Mouse (Mus musculus) forebrain, embryonic 15.5 days (tissue): Measurements from ENCODE around the gene Mybbp1a. TPM values are rescaled to one million over a fixed set of nuclear protein-coding genes. Genes with fewer than 3 reads are reported as not detected.
"Not testable (repeated sequence)": the region's sequence is repeated elsewhere in the genome, so short reads cannot be mapped to it uniquely, and the experiment has no call there.

Experiments used
- ATAC-seq: fragments of 200-750 bp; cut with Nextera tagmentation; replicated peaks from 2 replicates; pipeline ENCODE4 v1.8.0; 2017; ENCODE audit warnings: mild to moderate bottlenecking, moderate TSS enrichment, moderate library complexity
- H3K27ac ChIP-seq: fragments of 300-500 bp; sonication (generic); replicated peaks from 2 replicates; pipeline ENCODE4 v1.5.1; 2015; ENCODE audit warnings: mild to moderate bottlenecking, inconsistent platforms
- H3K27me3 ChIP-seq: fragments of 300-500 bp; sonication (generic); 2 replicates; pipeline ENCODE4 v1.6.1; 2015; ENCODE audit warnings: inconsistent platforms
- H3K36me3 ChIP-seq: fragments of 300-500 bp; sonication (generic); 2 replicates; pipeline ENCODE4 v1.6.1; 2015; ENCODE audit warnings: mild to moderate bottlenecking, inconsistent platforms
- H3K4me1 ChIP-seq: fragments of 300-500 bp; sonication (generic); 2 replicates; pipeline ENCODE4 v1.6.1; 2015; ENCODE audit warnings: inconsistent platforms
- H3K4me2 ChIP-seq: fragments of 300-500 bp; sonication (generic); replicated peaks from 2 replicates; pipeline ENCODE4 v1.6.1; 2015; ENCODE audit warnings: mild to moderate bottlenecking, inconsistent platforms
- H3K4me3 ChIP-seq: fragments of 300-500 bp; sonication (generic); 2 replicates; pipeline ENCODE4 v1.5.1; 2015; ENCODE audit warnings: mild to moderate bottlenecking, inconsistent platforms
- H3K9ac ChIP-seq: fragments of 300-500 bp; sonication (generic); replicated peaks from 2 replicates; pipeline ENCODE4 v1.6.1; 2015; ENCODE audit warnings: mild to moderate bottlenecking, inconsistent platforms
- H3K9me3 ChIP-seq: fragments of 300-500 bp; sonication (generic); 2 replicates; pipeline ENCODE4 v1.6.1; 2016; ENCODE audit warnings: inconsistent platforms
- WGBS: fragments of 180-500 bp; shearing (Covaris S2); methylation state at CpG from one replicate; pipeline ENCODE4 v1.1.7; 2015; ENCODE audit warnings: mixed read lengths; 5-methylcytosine and 5-hydroxymethylcytosine counted together
- polyA plus RNA-seq: library from polyadenylated mRNA; unstranded; fragments of >200 nt; fragmentation: Nextera tagmentation; extraction: Ambion mirVana; gene quantifications from 2 replicates; pipeline ENCODE4 v1.2.1, GENCODE M21; 2015

Gene Mybbp1a
- polyA plus RNA-seq, 1 experiment from 2014 or later: 90.0 TPM

DNA sequence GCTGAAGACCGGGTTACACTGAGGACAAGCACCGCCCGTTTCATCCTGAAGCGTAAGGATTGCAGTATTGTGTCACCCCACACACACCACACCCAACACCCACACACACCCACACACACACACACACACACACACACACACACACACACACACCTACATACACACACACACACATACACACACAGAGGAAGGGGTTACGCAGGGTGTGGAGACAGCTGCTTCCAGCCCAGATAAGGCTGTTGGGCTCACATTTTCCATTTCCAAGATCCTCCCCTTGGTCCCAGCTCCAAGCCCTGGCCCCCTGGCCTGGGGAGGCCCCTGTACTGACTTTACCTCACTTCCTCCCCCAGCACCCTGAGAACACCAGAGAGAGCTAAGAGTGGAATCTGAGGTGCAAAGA, 24.5 kb upstream of the Mybbp1a start:
- H3K4me3 ChIP-seq: no peak overlapping the region
- ATAC-seq: no peak
- peaks cover 2% of the 10 kb centered on the region for H3K4me1 ChIP-seq
- 97% methylated on average over 5 of the region's 5 CpGs for WGBS
- no peak overlapping the region for H3K27ac ChIP-seq
- no peaks in the 10 kb centered on the region for H3K9me3 ChIP-seq
- peaks cover 7% of the 10 kb centered on the region; the same call in 1 of the 2 replicates for H3K27me3 ChIP-seq
- no peaks in the 10 kb centered on the region for H3K36me3 ChIP-seq
- H3K4me2 ChIP-seq: no peak overlapping the region
- no peak overlapping the region for H3K9ac ChIP-seq

DNA sequence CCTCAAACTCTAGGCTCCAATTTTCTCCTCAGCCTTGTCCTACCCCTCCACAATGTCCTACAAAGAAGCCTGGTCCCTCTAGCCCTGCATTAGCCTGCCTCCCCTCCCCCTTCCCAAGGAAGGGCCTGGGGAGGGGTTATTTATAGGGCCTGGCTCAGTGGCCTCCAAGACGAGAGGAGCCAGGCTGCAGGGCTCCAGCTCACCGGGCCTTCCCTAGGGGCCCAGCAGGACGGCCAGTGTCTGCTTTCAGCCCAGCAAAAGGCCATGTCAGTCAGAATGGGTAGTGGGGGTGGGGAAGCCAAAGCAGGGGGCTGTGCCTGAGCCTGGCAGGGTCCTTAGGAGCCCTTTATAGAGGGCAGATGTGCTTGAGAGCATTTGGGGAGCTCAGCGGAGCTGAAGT, 23.8 kb upstream of the Mybbp1a start:
- H3K9ac ChIP-seq: no peak overlapping the region
- no peak overlapping the region for H3K4me2 ChIP-seq
- no peak overlapping the region for H3K27ac ChIP-seq
- H3K36me3 ChIP-seq: no peaks in the 10 kb centered on the region
- H3K4me3 ChIP-seq: no peak overlapping the region
- no peak for ATAC-seq
- no peaks in the 10 kb centered on the region for H3K4me1 ChIP-seq
- no peaks in the 10 kb centered on the region for H3K9me3 ChIP-seq
- WGBS: 5% methylated on average over 4 of the region's 4 CpGs
- H3K27me3 ChIP-seq: 0 out of 2 replicates have a peak, but pooled peaks cover 3% of the 10 kb centered on the region

DNA sequence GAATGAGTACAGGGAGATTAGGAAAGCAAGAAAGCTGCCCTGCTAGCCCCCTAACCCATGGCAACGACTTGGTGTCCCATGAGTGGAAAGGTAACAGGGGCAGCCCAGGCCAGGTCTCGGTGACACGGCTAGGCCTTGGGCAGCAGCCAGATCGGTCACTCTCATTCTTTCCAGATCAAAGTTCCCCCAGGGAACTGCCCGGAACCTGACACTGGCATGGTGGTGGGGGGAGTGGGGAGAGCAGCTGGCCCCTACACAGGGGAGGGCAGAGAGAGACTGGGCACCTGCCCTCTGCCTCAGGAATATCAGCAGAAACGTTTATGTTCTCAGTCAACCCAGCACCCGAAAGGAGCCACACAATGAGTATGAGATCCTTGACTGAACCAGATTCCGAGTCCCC, 22.9 kb upstream of the Mybbp1a start:
- no peak overlapping the region for H3K27ac ChIP-seq
- no peak overlapping the region for H3K4me3 ChIP-seq
- ATAC-seq: no peak

DNA sequence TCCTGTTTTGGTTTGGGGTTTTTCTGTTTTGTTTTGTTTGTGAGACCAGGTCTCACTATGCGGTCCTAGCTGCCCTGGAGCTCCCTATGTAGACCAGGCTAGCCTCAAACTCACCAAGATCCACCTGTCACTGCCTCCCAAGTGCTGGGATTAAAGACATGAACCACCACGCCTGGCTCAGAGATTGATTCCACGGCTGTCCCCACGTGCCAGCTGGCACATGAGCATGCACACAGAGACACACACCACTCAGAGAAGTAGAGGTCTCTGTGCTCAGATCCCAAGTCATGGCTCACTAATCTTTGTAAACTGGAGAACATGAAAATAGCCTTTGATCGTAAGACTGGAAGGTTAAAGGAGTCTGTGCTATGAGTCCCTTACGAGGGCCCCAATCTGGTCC, 22.1 kb upstream of the Mybbp1a start:
- no peak for ATAC-seq
- Histone ChIP-seq H3K36me3 (no peaks in the 10 kb centered on the region), H3K9me3 (no peaks in the 10 kb centered on the region), H3K27me3 (no peaks in the 10 kb centered on the region), H3K4me1 (no peaks in the 10 kb centered on the region), H3K4me3 (no peak overlapping the region), H3K4me2 (no peak overlapping the region), H3K9ac (no peak overlapping the region), H3K27ac (no peak overlapping the region)
- WGBS: 88% methylated on average over 6 of the region's 6 CpGs

More for the DNA sequence above, 22.9 kb upstream of the Mybbp1a start:
- no peaks in the 10 kb centered on the region for H3K4me1 ChIP-seq
- no peak overlapping the region for H3K9ac ChIP-seq
- H3K9me3 ChIP-seq: no peaks in the 10 kb centered on the region
- 43% methylated on average over 8 of the region's 8 CpGs for WGBS
- H3K36me3 ChIP-seq: no peaks in the 10 kb centered on the region
- H3K4me2 ChIP-seq: no peak overlapping the region
- H3K27me3 ChIP-seq: no peaks in the 10 kb centered on the region

DNA sequence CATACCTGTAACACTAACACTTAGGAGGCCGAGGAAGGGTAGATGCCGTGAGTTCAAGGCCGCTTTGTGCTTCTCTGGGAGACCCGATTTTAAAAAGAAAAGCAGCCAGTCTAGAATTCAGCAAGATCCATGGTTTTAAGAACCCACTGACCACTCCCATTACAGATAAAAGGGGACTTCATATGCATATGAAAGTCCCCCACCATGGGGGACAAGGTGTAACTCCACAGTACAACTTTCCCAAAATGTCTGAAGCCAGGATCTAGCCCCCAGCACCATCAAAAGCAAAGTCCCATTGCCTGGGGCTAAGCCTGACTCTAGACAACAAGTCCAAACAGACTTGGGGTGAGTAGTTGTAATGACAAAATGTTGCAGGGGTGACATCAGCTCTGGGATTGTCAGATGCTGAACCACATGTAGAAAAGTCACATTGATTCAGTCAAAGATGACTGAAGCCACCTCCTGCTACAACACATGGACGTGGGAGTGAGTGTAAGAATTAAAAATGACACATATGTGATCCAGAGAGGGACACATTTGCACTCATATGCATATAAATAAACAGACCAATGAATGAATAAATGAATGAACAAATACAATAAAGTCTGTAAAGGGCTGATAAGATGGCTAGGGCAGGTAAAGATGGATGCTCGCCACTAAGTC, 20.6 kb upstream of the Mybbp1a start:
- ATAC-seq: no peak

DNA sequence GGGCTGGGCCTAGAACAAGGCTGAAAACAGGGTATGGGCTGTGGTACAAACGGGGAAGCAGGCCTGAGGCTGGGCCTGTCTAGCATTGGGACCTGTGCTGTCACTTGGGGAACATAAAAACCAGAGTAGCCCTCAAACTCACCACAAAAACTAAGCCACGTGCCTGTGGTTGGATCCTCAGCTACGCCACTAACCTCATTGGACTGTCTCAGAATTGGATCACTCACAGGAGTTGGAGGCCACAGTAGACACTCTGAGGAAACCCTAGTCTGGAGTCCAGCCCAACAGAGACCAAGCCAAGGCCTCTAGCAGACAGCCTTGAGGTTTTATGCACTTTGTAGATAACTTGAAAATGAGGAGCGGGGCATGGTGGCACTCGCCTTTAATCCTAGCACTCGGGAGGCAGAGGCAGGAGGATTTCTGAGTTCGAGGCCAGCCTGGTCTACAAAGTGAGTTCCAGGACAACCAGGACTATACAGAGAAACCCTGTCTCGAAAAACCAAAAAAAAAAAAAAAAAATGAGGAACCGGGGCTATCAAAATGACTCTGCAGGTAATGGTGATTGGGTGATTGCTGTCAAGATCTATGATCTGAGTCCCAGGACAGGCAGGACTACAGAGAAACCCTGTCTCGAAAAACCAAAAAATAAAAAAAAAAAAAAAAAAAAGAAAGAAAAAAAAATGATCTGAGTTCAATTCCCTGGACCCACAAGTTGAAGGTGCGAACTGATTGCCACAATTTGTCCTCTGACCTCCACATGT, 19.5 kb upstream of the Mybbp1a start:
- no peaks in the 10 kb centered on the region for H3K27me3 ChIP-seq
- H3K9me3 ChIP-seq: no peaks in the 10 kb centered on the region
- H3K4me3 ChIP-seq: no peak overlapping the region
- H3K27ac ChIP-seq: no peak overlapping the region
- H3K4me2 ChIP-seq: no peak overlapping the region
- no peaks in the 10 kb centered on the region for H3K36me3 ChIP-seq
- 91% methylated on average over 11 of the region's 11 CpGs for WGBS
- H3K4me1 ChIP-seq: no peaks in the 10 kb centered on the region
- H3K9ac ChIP-seq: no peak overlapping the region
- no peak for ATAC-seq

More for the DNA sequence above, 20.6 kb upstream of the Mybbp1a start:
- no peaks in the 10 kb centered on the region for H3K27me3 ChIP-seq
- no peak overlapping the region for H3K4me3 ChIP-seq
- H3K9me3 ChIP-seq: no peaks in the 10 kb centered on the region
- no peaks in the 10 kb centered on the region for H3K4me1 ChIP-seq
- H3K9ac ChIP-seq: no peak overlapping the region
- no peaks in the 10 kb centered on the region for H3K36me3 ChIP-seq
- whole genome bisulfite sequencing: 82% methylated on average over 6 of the region's 6 CpGs
- H3K4me2 ChIP-seq: no peak overlapping the region
- no peak overlapping the region for H3K27ac ChIP-seq

DNA sequence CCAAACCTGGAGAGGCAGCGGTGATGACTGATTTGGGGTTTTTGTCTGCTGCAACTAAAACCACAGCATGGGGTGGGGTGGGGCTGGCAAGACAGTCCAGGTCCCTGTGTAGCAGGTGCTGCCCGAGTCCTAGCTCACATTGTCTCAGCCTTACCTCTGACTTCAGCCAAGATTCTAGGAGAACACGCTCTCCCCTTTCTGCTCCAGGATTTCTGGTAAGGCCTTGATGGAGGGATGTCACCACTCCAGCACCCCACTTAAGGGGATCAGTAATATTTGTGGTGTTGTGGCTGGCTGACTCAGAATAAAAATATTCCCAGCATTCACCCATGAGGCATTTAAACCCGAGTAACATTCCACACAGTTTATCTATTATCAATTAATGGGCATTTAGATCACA, 17.5 kb upstream of the Mybbp1a start:
- Histone ChIP-seq H3K4me1 (no peaks in the 10 kb centered on the region), H3K4me3 (no peak overlapping the region), H3K9me3 (no peaks in the 10 kb centered on the region), H3K27me3 (no peaks in the 10 kb centered on the region), H3K4me2 (no peak overlapping the region), H3K9ac (no peak overlapping the region), H3K36me3 (no peaks in the 10 kb centered on the region), H3K27ac (no peak overlapping the region)
- ATAC-seq: no peak
- WGBS: 86% methylated on average over 4 of the region's 4 CpGs

DNA sequence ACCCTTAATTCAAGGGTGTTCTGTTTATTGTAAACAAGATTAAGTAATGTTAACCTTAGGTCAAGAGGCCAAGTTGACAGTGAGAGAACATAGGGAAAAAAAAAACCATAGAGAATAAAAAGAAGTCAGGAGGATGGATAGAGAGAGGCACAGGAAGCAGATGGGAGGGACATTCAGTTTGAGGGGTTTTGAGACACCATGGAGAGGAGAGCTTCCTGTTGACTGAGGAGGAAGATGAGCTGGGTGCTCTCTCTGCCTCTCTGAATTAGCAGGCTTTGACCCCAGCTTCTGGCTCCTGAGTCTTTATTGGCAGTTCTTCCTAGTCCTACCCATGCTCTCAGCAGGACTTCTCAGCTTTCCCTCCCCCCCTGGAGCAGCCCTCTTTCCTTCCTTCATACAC, 16.0 kb upstream of the Mybbp1a start:
- H3K36me3 ChIP-seq: no peaks in the 10 kb centered on the region
- H3K4me3 ChIP-seq: no peak overlapping the region
- no peak overlapping the region for H3K9ac ChIP-seq
- H3K4me2 ChIP-seq: no peak overlapping the region
- H3K4me1 ChIP-seq: no peaks in the 10 kb centered on the region
- no peak overlapping the region for H3K27ac ChIP-seq
- H3K27me3 ChIP-seq: no peaks in the 10 kb centered on the region
- H3K9me3 ChIP-seq: no peaks in the 10 kb centered on the region
- no peak for ATAC-seq

DNA sequence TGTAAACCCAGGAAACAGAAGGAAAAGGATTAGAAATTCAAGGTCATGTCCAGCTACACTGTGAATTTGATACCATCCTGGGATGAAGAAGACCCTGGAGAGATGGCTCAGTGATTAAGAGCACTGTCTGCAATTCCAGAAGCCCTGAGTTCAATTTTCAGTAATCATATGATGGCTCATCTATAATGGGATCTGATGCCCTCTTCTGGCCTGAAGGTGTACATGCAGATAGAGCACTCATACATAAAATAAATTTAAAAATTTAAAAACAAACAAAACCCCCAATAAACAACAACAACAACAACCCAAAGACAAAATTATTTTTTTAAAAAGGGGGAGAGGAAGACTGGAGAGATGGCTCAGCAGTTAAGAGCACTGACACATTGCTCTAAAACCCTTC, 14.3 kb upstream of the Mybbp1a start:
- Histone ChIP-seq H3K4me2 (no peak overlapping the region), H3K27ac (no peak overlapping the region), H3K9ac (no peak overlapping the region), H3K36me3 (no peaks in the 10 kb centered on the region), H3K4me1 (no peaks in the 10 kb centered on the region), H3K9me3 (no peaks in the 10 kb centered on the region), H3K27me3 (no peaks in the 10 kb centered on the region), H3K4me3 (no peak overlapping the region)
- no peak for ATAC-seq

DNA sequence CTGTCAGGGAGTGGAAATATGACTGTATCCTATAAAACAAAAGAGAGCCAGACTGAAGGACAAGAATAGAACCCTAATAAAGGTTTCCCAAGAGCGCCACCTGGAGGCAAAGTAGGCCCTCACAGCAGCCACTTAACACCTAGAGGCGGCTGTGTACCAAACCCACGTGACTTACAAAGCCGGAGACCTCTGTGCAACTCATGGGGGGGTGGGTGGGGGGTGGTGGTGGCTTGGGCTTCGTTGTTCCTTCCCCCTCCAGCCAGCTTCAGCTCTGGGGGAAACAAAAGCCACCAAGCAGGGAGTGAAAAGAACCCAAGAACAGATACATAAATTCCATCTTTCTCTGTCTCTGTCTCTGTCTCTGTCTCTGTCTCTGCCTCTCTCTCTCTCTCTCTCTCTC, 12.5 kb upstream of the Mybbp1a start:
- no peak for ATAC-seq
- Histone ChIP-seq H3K27ac (no peak overlapping the region), H3K4me3 (no peak overlapping the region), H3K9ac (no peak overlapping the region), H3K4me1 (no peaks in the 10 kb centered on the region), H3K4me2 (no peak overlapping the region), H3K36me3 (no peaks in the 10 kb centered on the region), H3K9me3 (no peaks in the 10 kb centered on the region), H3K27me3 (no peaks in the 10 kb centered on the region)
- WGBS: 2% methylated on average over 5 of the region's 5 CpGs

DNA sequence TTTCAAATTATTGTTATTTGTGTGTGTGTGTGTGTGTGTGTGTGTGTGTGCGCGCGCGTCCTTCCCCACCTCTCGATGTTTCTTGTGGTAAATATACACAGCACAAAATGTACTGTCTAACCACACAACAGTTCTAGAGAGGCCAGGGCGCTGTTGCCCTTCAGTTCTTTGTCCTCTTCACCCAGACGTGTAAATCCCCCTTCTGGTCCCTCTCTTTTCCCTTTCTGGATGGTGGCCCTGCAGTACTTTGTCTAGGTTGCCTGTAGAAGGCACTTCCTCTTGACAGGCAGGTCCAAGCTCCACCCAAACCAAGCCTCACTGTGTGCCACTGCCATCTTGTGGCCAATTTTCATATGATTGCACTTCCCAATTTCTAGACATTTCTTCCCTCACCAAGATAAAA, 11.9 kb upstream of the Mybbp1a start:
- peak overlapping the region; percentile 30 for H3K4me2 ChIP-seq
- 0 out of 2 replicates have a peak overlapping the region, but pooled peaks have one; percentile 13 for H3K4me3 ChIP-seq
- 45% methylated on average over 7 of the region's 7 CpGs for WGBS
- 0 out of 2 replicates have a peak overlapping the region, but pooled peaks have one; percentile 38 for H3K27ac ChIP-seq
- no peaks in the 10 kb centered on the region for H3K4me1 ChIP-seq
- peak; percentile 76 for ATAC-seq
- H3K9me3 ChIP-seq: no peaks in the 10 kb centered on the region
- H3K9ac ChIP-seq: no peak overlapping the region
- H3K36me3 ChIP-seq: no peaks in the 10 kb centered on the region
- no peaks in the 10 kb centered on the region for H3K27me3 ChIP-seq

DNA sequence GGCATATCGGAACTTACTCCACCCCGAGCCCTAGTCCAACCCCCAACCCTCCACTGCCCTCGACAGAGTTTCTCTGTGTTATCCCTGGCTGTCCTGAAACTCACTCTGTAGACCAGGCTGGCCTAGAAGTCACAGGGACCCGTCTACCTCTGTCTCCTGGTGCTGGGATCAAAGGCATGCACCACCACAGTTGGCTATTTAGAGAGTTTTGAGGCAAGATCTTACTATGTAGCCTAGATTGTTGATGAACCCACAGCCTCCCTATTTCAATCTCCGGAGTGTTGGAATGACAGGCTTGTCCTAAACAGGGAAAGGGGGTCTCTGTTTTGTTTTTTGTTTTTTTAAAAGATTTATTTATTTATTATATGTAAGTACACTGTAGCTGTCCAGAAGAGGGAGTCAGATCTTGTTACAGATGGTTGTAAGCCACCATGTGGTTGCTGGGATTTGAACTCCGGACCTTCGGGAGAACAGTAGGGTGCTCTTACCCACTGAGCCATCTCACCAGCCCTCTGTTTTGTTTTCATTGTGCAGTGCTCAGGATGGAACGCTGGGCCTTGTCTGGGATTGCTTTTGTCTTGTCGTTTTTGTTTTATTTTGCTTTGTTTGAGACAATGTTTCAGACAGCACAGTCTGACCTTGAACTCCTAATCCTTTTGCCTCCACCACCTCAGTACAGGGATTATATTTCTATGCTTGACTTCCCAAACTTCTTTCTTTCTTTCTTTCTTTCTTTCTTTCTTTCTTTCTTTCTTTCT, 10.7 kb upstream of the Mybbp1a start:
- H3K27me3 ChIP-seq, H3K4me2 ChIP-seq, H3K9me3 ChIP-seq, ATAC-seq, H3K9ac ChIP-seq, H3K27ac ChIP-seq, H3K36me3 ChIP-seq, H3K4me3 ChIP-seq, H3K4me1 ChIP-seq: not testable (repeated sequence)
- WGBS: 64% methylated on average over 9 of the region's 9 CpGs
